Mouse (Mus musculus): Measurements from ENCODE around the gene Ttll11. TPM values are rescaled to one million over a fixed set of nuclear protein-coding genes. Genes with fewer than 3 reads are reported as not detected.

Gene Ttll11
- polyA plus RNA-seq, 1 experiment, result 0.46 TPM

- Histone ChIP-seq H3K27ac (ENCODE audit: control insufficient read depth, insufficient read depth, low read length) (no peak overlapping the region), H3K36me3 (ENCODE audit: control insufficient read depth, insufficient read depth, low read length) (no peaks in the 10 kb centered on the region), H3K4me3 (ENCODE audit: control insufficient read depth, insufficient read depth, low read length) (no peak overlapping the region), H3K27me3 (ENCODE audit: control insufficient read depth, insufficient read depth, low read length) (no peaks in the 10 kb centered on the region), H3K4me1 (replicated peaks; ENCODE audit: control insufficient read depth, insufficient read depth, low read length) (no peaks in the 10 kb centered on the region)
- no peak for DNase-seq
- 85% methylated on average over 7 of the region's 7 CpGs for WGBS
- TF ChIP-seq POLR2A (IDR thresholded peaks at IDR 0.05; ENCODE audit: control insufficient read depth, extremely low read depth, insufficient read depth, low read length, poor library complexity) (no peak), CTCF (IDR thresholded peaks at IDR 0.05; ENCODE audit: borderline replicate concordance, control insufficient read depth, extremely low read depth, insufficient read depth, low read length, poor library complexity) (no peak)
Measured at GRCm38 (mm10) chr2:35957471-35958140, 22.1 kb downstream of the Ttll11 start.

GRCm38 (mm10) chr2:35955211-35955610 is 24.5 kb downstream of the Ttll11 start:
- Histone ChIP-seq H3K27ac (ENCODE audit: control insufficient read depth, insufficient read depth, low read length) (no peak overlapping the region), H3K36me3 (ENCODE audit: control insufficient read depth, insufficient read depth, low read length) (no peaks in the 10 kb centered on the region), H3K4me3 (ENCODE audit: control insufficient read depth, insufficient read depth, low read length) (no peak overlapping the region), H3K27me3 (ENCODE audit: control insufficient read depth, insufficient read depth, low read length) (no peaks in the 10 kb centered on the region), H3K4me1 (replicated peaks; ENCODE audit: control insufficient read depth, insufficient read depth, low read length) (no peaks in the 10 kb centered on the region)
- no peak for DNase-seq
- WGBS, result 86% methylated on average over 5 of the region's 5 CpGs
- no peak for TF ChIP-seq CTCF (IDR thresholded peaks at IDR 0.05; ENCODE audit: borderline replicate concordance, control insufficient read depth, extremely low read depth, insufficient read depth, low read length, poor library complexity)
- TF ChIP-seq POLR2A (IDR thresholded peaks at IDR 0.05; ENCODE audit: control insufficient read depth, extremely low read depth, insufficient read depth, low read length, poor library complexity), result no peak

DNA sequence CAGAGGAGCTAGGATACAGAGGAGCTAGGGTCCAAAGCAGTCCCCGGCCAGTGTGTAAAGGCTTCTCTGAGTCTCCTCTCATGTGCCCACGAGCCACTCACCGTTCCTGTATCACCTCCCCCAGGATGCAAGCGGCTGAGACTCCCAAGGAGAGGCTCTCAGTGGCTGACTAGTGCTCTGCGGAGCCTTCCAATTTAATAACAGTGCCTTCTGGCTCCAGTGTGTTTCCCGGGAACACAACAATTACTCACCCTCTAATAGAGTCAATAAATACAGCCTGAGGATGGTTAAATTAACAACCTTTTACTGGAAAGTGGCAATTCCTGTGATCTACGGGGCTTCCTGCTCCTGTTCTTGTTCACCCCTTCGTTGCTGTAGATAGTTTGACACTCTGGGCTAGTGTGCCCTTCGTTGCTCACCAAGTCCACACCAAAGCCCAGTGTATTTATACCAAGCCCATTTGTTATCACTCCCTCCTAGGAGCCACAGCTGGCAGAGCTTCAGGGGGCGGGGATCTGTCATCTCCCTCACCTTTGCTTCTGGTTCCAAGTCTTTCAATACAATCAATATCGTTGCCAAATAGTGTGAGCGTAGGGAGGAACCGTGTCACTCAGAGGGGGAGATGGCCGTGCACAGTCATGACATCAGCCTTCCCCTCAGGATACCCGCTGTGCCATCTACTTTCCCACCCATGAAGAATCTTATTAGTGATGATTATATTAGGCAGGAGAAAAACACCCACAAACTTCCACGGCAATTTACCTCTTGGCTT is 27.3 kb downstream of the Ttll11 start:
- DNase-seq, result no peak
- Histone ChIP-seq H3K4me1 (replicated peaks; ENCODE audit: control insufficient read depth, insufficient read depth, low read length) (no peaks in the 10 kb centered on the region), H3K36me3 (ENCODE audit: control insufficient read depth, insufficient read depth, low read length) (no peaks in the 10 kb centered on the region), H3K27ac (ENCODE audit: control insufficient read depth, insufficient read depth, low read length) (no peak overlapping the region), H3K27me3 (ENCODE audit: control insufficient read depth, insufficient read depth, low read length) (no peaks in the 10 kb centered on the region), H3K4me3 (ENCODE audit: control insufficient read depth, insufficient read depth, low read length) (no peak overlapping the region)
- 86% methylated on average over 16 of the region's 16 CpGs for WGBS
- no peak for TF ChIP-seq POLR2A (IDR thresholded peaks at IDR 0.05; ENCODE audit: control insufficient read depth, extremely low read depth, insufficient read depth, low read length, poor library complexity)
- no peak for TF ChIP-seq CTCF (IDR thresholded peaks at IDR 0.05; ENCODE audit: borderline replicate concordance, control insufficient read depth, extremely low read depth, insufficient read depth, low read length, poor library complexity)

GRCm38 (mm10) chr2:35944896-35945295 is 34.8 kb downstream of the Ttll11 start:
- no peaks in the 10 kb centered on the region for H3K27me3 ChIP-seq (ENCODE audit: control insufficient read depth, insufficient read depth, low read length)
- H3K4me3 ChIP-seq (ENCODE audit: control insufficient read depth, insufficient read depth, low read length), result no peak overlapping the region
- no peak for TF ChIP-seq CTCF (IDR thresholded peaks at IDR 0.05; ENCODE audit: borderline replicate concordance, control insufficient read depth, extremely low read depth, insufficient read depth, low read length, poor library complexity)
- TF ChIP-seq POLR2A (IDR thresholded peaks at IDR 0.05; ENCODE audit: control insufficient read depth, extremely low read depth, insufficient read depth, low read length, poor library complexity), result no peak
- no peak overlapping the region for H3K27ac ChIP-seq (ENCODE audit: control insufficient read depth, insufficient read depth, low read length)
- H3K36me3 ChIP-seq (ENCODE audit: control insufficient read depth, insufficient read depth, low read length), result no peaks in the 10 kb centered on the region
- DNase-seq, result no peak
- 87% methylated on average over 4 of the region's 4 CpGs for WGBS
- H3K4me1 ChIP-seq (replicated peaks; ENCODE audit: control insufficient read depth, insufficient read depth, low read length), result no peaks in the 10 kb centered on the region

- Histone ChIP-seq H3K4me1 (replicated peaks; ENCODE audit: control insufficient read depth, insufficient read depth, low read length) (no peaks in the 10 kb centered on the region), H3K36me3 (ENCODE audit: control insufficient read depth, insufficient read depth, low read length) (no peaks in the 10 kb centered on the region), H3K27ac (ENCODE audit: control insufficient read depth, insufficient read depth, low read length) (no peak overlapping the region), H3K4me3 (ENCODE audit: control insufficient read depth, insufficient read depth, low read length) (no peak overlapping the region), H3K27me3 (ENCODE audit: control insufficient read depth, insufficient read depth, low read length) (no peaks in the 10 kb centered on the region)
- TF ChIP-seq CTCF (IDR thresholded peaks at IDR 0.05; ENCODE audit: borderline replicate concordance, control insufficient read depth, extremely low read depth, insufficient read depth, low read length, poor library complexity) (no peak), POLR2A (IDR thresholded peaks at IDR 0.05; ENCODE audit: control insufficient read depth, extremely low read depth, insufficient read depth, low read length, poor library complexity) (no peak)
- WGBS, result 54% methylated on average over 9 of the region's 9 CpGs
- DNase-seq, result no peak
Measured at GRCm38 (mm10) chr2:35942960-35943359, 36.8 kb downstream of the Ttll11 start.

- no peaks in the 10 kb centered on the region; the same call in 1 of the 2 replicates for H3K4me1 ChIP-seq (replicated peaks; ENCODE audit: control insufficient read depth, insufficient read depth, low read length)
- H3K27ac ChIP-seq (ENCODE audit: control insufficient read depth, insufficient read depth, low read length), result no peak overlapping the region
- 67% methylated on average over 5 of the region's 5 CpGs for WGBS
- no peaks in the 10 kb centered on the region for H3K27me3 ChIP-seq (ENCODE audit: control insufficient read depth, insufficient read depth, low read length)
- DNase-seq, result no peak
- TF ChIP-seq POLR2A (IDR thresholded peaks at IDR 0.05; ENCODE audit: control insufficient read depth, extremely low read depth, insufficient read depth, low read length, poor library complexity), result no peak
- TF ChIP-seq CTCF (IDR thresholded peaks at IDR 0.05; ENCODE audit: borderline replicate concordance, control insufficient read depth, extremely low read depth, insufficient read depth, low read length, poor library complexity), result no peak
- no peak overlapping the region for H3K4me3 ChIP-seq (ENCODE audit: control insufficient read depth, insufficient read depth, low read length)
- H3K36me3 ChIP-seq (ENCODE audit: control insufficient read depth, insufficient read depth, low read length), result no peaks in the 10 kb centered on the region
Measured at GRCm38 (mm10) chr2:35935045-35935444, 44.7 kb downstream of the Ttll11 start.
